ENCODE assay signal across 8 mouse cellular contexts in genomic region chr1:84695517-84696411, GRCm38 (mm10). TPM values are rescaled to one million over a fixed set of nuclear protein-coding genes. Genes with fewer than 3 reads are reported as not detected.
DNase-seq lines count a peak whose midpoint lies in the region; ATAC-seq and TF ChIP-seq lines count a peak whose summit lies in the region.

TSS of gene Dner (minus strand) at chr1:84696221.

- H3K4me3 ChIP-seq in cortical plate, adult 2 months (ENCODE audit: insufficient read depth, low read length): peak within 1 kb of the TSS; percentile 74
- H3K4me3 ChIP-seq in hindbrain, postnatal 0 days (ENCODE audit: low read length): peak within 1 kb of the TSS; percentile 82

- under 1% methylated on average over 71 of the region's 75 CpGs for WGBS in hindbrain, postnatal 0 days

- no peak for TF ChIP-seq CTCF in cortical plate, adult 2 months (IDR thresholded peaks at IDR 0.05; ENCODE audit: extremely low read depth, insufficient read depth, low read length)
- peak; percentile 61 for TF ChIP-seq CTCF in hindbrain, postnatal 0 days (IDR thresholded peaks at IDR 0.05; ENCODE audit: low read depth)

- H3K27me3 ChIP-seq in hindbrain, postnatal 0 days (ENCODE audit: insufficient read depth, low read length): no peaks in the 10 kb centered on the region

- peak; percentile 87 to 93 for DNase-seq in adrenal gland, adult (ENCODE audit: inconsistent age in 2 of 2, low spot score in 1 of 2)
- DNase-seq in gastrocnemius, postnatal 10 days: peak; percentile 80
- DNase-seq in hindbrain, postnatal 0 days (ENCODE audit: low spot score): peak; percentile 86
- peak; percentile 64 to 76 for DNase-seq in left cerebral cortex, adult 8-10 months (ENCODE audit: low spot score in 2 of 2)
- DNase-seq in lung, postnatal 4 days: peak; percentile 78 to 80
- DNase-seq in right cerebral cortex, adult 2 months (ENCODE audit: low spot score in 2 of 2): peak; percentile 74
- peak; percentile 72 for DNase-seq in urinary bladder, postnatal 25 days (ENCODE audit: low spot score)

- no peaks in the 10 kb centered on the region for H3K9me3 ChIP-seq in hindbrain, postnatal 0 days (ENCODE audit: low read length)

- no peak for TF ChIP-seq POLR2A in cortical plate, adult 2 months (IDR thresholded peaks at IDR 0.05; ENCODE audit: extremely low read depth, insufficient read depth, low read length)

- ATAC-seq in hindbrain, postnatal 0 days: peak; percentile 85

- H3K4me1 ChIP-seq in cortical plate, adult 2 months (ENCODE audit: control insufficient read depth, insufficient read depth, low read length): no peaks in the 10 kb centered on the region
- peaks cover 10% of the 10 kb centered on the region for H3K4me1 ChIP-seq in hindbrain, postnatal 0 days (ENCODE audit: insufficient read depth, low read length)

- peak within 1 kb of the TSS; percentile 75; the same call in 1 of the 2 replicates for H3K27ac ChIP-seq in cortical plate, adult 2 months (ENCODE audit: insufficient read depth, low read length)
- H3K27ac ChIP-seq in hindbrain, postnatal 0 days: peak within 1 kb of the TSS; percentile 95

- peak within 1 kb of the TSS; percentile 81 for H3K9ac ChIP-seq in hindbrain, postnatal 0 days (replicated peaks; ENCODE audit: low read length)

- H3K36me3 ChIP-seq in hindbrain, postnatal 0 days (ENCODE audit: insufficient read depth, low read length): no peaks in the 10 kb centered on the region

- H3K4me2 ChIP-seq in hindbrain, postnatal 0 days (ENCODE audit: low read depth, low read length): peak within 1 kb of the TSS; percentile 71

RNA-seq across cellular contexts. Expression of gene Dner, which starts in this region (rescaled TPM):
- 65.9 and 75.0 TPM in 2 replicates for polyA plus RNA-seq in cortical plate, adult 2 months (2012; rRNA removed)
- 1 to 10 TPM; 1.9 to 2.1 TPM for total RNA-seq in gastrocnemius, postnatal 10 days (2021)
- total RNA-seq in hindbrain, postnatal 0 days (2014; rRNA removed): 330 and 331 TPM in 2 replicates
- 318 and 322 TPM in 2 replicates for polyA plus RNA-seq in hindbrain, postnatal 0 days (2015; fragmentation: Nextera tagmentation; extraction: Ambion mirVana)
- 100 to 1,000 TPM; 129 to 148 (median 141) TPM for total RNA-seq in left cerebral cortex, adult 8-10 months (2022)

Comparison
In these comparisons a context has a peak if more than half of its experiments do, and no peak if none do; other contexts are left out.
1. Peak in every context shown above with its lines: DNase-seq, ATAC-seq, H3K4me3 ChIP-seq and H3K27ac ChIP-seq.
2. RNA of gene Dner (total RNA-seq): 330 to 331 TPM in hindbrain, postnatal 0 days and 129 to 148 TPM in left cerebral cortex, adult 8-10 months; 1.9 to 2.1 TPM in gastrocnemius, postnatal 10 days; every median in the first group is over 10 times any median in the second.